Mouse (Mus musculus) heart, postnatal 0 days (tissue): ENCODE results near the gene Sgk1.

Source experiments
- CTCF ChIP-seq: IDR thresholded peaks from 2 replicates; pipeline ENCODE4 v1.5.1; 2016; ENCODE audit warnings: antibody characterized with exemption, control low read depth, low read depth
- EP300 ChIP-seq: IDR thresholded peaks from 2 replicates; pipeline ENCODE4 v1.6.1; 2016; ENCODE audit warnings: antibody characterized with exemption, low read depth

DNA sequence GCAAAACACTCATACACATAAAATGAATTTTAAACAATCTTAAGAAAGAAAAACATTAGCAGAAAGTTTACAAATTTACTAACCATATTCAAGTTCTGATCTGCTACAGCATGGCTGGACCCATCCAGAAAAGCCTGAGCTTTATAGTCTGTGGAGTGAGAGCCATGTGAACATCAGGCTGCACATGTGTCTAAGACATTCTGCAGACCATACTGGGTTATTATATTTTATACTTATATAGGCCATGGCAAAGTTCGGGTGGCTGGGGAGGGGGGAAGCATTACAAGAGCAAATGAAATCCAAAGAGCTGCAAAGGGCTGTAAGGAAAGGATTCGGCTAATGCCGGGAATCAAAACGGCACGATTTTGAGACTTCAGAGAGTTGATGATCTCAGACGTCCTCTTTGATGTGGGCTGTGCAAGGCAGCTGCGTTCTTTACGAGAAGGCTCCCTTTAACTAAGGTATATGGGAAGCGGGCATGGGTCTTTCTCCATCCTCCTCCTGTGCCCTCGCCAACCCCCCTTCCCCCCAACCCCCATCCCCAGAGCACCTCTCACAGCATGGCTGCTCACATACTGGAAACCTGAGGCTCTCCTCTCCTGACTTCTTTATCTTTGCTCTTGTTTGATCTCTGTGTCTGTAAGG, 29.4 kb downstream of the Sgk1 start:
- TF ChIP-seq CTCF: no peak
- no peak for TF ChIP-seq EP300
